Mouse (Mus musculus): ENCODE measurements at regions not wholly inside any gene's neighbourhood (a gene's known extent, or its start where the extent isn't known, plus 50 kb on each side); places are given as distances from the start of the nearest gene placed in this dataset.

- Histone ChIP-seq H3K9me3 (ENCODE audit: control insufficient read depth, low read length) (no peaks in the 10 kb centered on the region), H3K36me3 (ENCODE audit: control insufficient read depth, insufficient read depth) (no peaks in the 10 kb centered on the region), H3K4me2 (ENCODE audit: low read length) (no peak overlapping the region), H3K9ac (replicated peaks; ENCODE audit: low read depth, low read length) (no peak overlapping the region), H3K27me3 (replicated peaks; ENCODE audit: control insufficient read depth, insufficient read depth, low read length) (no peaks in the 10 kb centered on the region), H3K4me1 (replicated peaks; ENCODE audit: control insufficient read depth, insufficient read depth, low read length) (no peaks in the 10 kb centered on the region), H3K4me3 (replicated peaks; ENCODE audit: low read length) (no peak overlapping the region), H3K27ac (ENCODE audit: low read length) (no peak overlapping the region)
- WGBS = 72% methylated on average over 1 of the region's 1 CpGs
- peak; percentile 88 for ATAC-seq
Observed at GRCm38 (mm10) chr1:45216272-45216671, 95.1 kb upstream of the Col3a1 start.

Data from forebrain, embryonic 16.5 days (tissue).